Mouse (Mus musculus) erythroblast, adult 5-6 weeks (primary cell): ENCODE measurements around the gene Adcyap1r1. TPM values are rescaled to one million over a fixed set of nuclear protein-coding genes. Genes with fewer than 3 reads are reported as not detected.

Experiments used
- ATAC-seq: replicated peaks from 2 replicates; pipeline ENCODE4 v1.8.0; 2016; ENCODE audit warnings: moderate number of reproducible peaks, mild to moderate bottlenecking, moderate TSS enrichment, inconsistent platforms; ENCODE audit not compliant: poor library complexity, low FRiP score, severe bottlenecking
- total RNA-seq, 2 experiments: library from RNA; stranded (forward) in 1 of 2; stranded (reverse) in 1 of 2; fragments of 150-400 nt in 1 of 2; fragments of 200-764, 138-1000 nt in 1 of 2; gene quantifications; 2 replicates each; pipeline versions ENCODE4 v1.2.3 to v1.2.4; 2015 to 2017; ENCODE audit warnings: low replicate concordance in 2 of 2

Adcyap1r1 gene
- total RNA-seq, 2 experiments from 2014 or later: 0.09 to 0.19 TPM

DNA sequence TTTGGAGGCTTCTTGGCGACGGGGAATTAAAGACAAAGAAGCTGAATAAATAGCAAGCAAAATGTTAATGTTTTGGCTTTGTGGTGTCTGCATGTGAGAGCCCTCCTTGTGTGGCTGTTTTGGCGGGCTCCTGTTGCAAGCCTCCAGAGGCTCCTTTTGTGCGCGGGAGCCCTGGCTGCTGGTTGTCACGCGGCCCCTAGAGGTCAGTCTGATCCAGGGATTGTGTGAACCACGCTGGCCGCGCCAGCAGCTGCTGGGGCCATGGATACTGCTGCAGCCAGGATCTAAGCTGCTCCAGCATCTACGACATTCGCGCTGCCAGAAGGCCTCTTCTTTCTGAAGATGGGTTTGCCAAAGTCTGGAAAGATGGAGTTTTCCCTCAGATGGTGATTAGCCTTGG is 99.1 kb downstream of the Adcyap1r1 start:
- no peak for ATAC-seq

Other genes starting within 250 kb of the Adcyap1r1 start
- not detected in 2 replicates for gene Mindy4, start 248.6 kb upstream of the Adcyap1r1 start, total RNA-seq (2015; ENCODE audit: low replicate concordance)
- gene Mindy4, start 248.6 kb upstream of the Adcyap1r1 start, total RNA-seq (2017; ENCODE audit: low replicate concordance): 3.4 TPM in 1 of 2 replicates, not detected in the other
- gene Aqp1, start 115.5 kb upstream of the Adcyap1r1 start, total RNA-seq (2015; ENCODE audit: low replicate concordance): 183 and 231 TPM in 2 replicates
- 447 and 529 TPM in 2 replicates for gene Aqp1, start 115.5 kb upstream of the Adcyap1r1 start, total RNA-seq (2017; ENCODE audit: low replicate concordance)
- 0.63 TPM in 1 of 2 replicates, not detected in the other for gene Ghrhr, start 75.7 kb upstream of the Adcyap1r1 start, total RNA-seq (2015; ENCODE audit: low replicate concordance)
- 0.28 TPM in 1 of 2 replicates, not detected in the other for gene Ghrhr, start 75.7 kb upstream of the Adcyap1r1 start, total RNA-seq (2017; ENCODE audit: low replicate concordance)
- not detected in 2 replicates for gene Neurod6, start 229.3 kb downstream of the Adcyap1r1 start, total RNA-seq (2015; ENCODE audit: low replicate concordance)
- gene Neurod6, start 229.3 kb downstream of the Adcyap1r1 start, total RNA-seq (2017; ENCODE audit: low replicate concordance): not detected in 2 replicates